Mouse (Mus musculus): Measurements from ENCODE around the gene Pign.

- TF ChIP-seq CTCF (IDR thresholded peaks at IDR 0.05; ENCODE audit: low read depth) (peak; percentile 55), EP300 (IDR thresholded peaks at IDR 0.05; ENCODE audit: low read depth) (no peak)
Measured at GRCm38 (mm10) chr1:105711227-105711626, 47.8 kb upstream of the Pign start.
